Mouse (Mus musculus) urinary bladder, postnatal 10 days (tissue): ENCODE measurements around the gene Hnrnpa3.
"Not testable (repeated sequence)": the region's sequence is repeated elsewhere in the genome, so short reads cannot be mapped to it uniquely, and the experiment has no call there.

Experiments
- DNase-seq: peaks from one replicate; pipeline ENCODE4 v3.0.0; 2022; ENCODE audit warnings: low spot score

Gene Hnrnpa3

DNA sequence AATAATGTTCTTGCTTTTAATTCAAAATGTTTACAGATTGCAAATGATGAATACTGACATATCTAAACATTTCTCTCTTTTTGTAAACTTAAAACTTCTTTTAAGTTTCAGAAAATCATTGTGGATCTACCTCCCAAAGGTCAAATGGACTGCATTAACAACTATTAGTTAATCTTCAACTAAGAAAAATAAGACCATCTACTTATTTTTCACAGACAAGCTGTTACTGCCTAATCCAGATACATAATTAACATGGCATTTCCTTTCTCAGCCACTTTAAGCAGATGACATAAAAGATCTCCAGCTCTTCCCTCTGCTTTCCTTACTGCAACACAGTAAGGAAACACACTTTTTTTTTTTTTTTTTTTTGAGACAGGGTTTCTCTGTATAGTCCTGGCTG is 21.7 kb upstream of the Hnrnpa3 start:
- no peak for DNase-seq

DNA sequence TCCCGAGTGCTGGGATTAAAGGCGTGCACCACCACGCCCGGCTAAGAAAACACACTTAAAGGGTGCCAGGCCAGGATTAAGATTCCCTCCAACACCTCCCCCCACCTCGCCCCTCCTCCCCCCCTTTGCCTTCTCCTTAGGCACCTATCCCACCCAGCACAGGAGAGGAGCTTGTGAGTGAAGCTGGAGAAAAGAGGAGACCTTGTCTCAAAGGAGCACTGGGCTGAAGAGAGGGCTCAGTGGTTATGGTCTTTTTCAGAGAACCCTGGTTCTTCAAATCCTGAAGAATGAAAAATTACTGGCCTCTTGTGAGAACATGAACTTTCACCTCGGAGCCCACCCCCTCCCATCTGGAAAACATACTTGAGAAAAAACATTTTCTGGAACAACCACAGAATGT is 21.2 kb upstream of the Hnrnpa3 start:
- DNase-seq, result not testable (repeated sequence)

DNA sequence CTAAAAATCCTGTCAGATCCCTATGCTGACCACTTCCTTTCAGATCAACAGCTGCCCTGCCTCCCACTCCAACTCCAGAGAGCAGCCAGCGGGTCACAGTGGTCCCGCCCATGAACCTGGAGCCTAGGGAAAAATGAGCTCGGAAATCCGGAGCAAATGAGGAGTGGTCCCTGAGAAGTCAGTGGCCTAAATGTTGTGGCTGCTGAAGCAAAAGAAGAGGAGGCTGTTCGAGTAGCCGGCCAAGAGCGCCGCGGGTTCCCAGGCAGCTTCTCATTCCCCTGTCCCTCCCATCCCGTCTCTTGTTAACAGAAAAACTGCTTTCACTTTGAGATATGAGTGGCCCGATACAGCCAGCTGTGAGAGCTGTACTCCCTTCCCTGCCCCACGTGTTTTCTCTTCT is 19.5 kb upstream of the Hnrnpa3 start:
- not testable (repeated sequence) for DNase-seq

DNA sequence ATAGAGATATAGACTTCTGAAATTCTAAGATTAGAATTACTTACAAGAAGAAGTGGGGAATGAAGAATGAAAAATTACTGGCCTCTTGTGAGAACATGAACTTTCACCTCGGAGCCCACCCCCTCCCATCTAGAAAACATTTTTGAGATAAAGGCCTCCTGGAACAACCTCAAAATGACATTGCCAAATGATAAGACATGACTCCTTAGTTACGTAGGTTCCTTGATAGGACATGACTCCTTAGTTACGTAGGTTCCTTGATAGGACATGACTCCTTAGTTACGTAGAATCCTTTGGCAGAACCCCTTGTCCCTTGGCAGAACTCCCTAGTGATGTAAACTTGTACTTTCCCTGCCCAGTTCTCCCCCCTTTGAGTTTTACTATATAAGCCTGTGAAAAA is 16.7 kb upstream of the Hnrnpa3 start:
- DNase-seq, result not testable (repeated sequence)

DNA sequence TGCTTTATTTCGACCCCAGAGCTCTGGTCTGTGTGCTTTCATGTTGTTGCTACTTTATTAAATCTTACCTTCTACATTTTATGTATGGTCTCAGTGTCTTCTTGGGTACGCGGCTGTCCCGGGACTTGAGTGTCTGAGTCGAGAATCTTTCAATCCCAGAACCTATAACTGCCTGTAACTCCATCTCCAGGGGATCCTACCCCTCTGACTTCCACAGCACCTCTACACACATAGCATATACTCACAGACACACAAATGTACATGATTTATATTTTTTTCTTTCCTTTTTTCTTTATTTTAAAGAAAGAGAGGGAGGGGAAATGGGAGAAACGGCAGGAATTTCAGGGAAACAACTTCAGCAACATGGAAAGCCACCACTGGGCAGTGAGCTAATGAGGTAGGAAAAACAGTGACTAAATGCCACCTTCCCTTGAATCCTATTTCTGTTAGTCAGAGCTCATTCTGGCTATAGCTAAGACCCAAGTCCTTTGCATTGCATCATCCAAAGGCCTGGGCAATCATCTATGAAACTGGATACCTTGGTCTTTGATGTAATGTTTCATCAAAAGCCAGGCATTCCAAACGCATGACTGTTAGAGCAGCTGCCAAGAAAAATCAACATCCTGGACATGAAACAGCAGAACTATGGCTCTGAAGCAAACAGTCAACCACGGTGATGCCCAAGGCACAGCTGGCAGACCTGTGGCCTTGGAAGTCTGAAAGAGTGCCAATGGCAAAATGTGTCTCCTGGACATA is 16.1 kb upstream of the Hnrnpa3 start:
- DNase-seq, result no peak

DNA sequence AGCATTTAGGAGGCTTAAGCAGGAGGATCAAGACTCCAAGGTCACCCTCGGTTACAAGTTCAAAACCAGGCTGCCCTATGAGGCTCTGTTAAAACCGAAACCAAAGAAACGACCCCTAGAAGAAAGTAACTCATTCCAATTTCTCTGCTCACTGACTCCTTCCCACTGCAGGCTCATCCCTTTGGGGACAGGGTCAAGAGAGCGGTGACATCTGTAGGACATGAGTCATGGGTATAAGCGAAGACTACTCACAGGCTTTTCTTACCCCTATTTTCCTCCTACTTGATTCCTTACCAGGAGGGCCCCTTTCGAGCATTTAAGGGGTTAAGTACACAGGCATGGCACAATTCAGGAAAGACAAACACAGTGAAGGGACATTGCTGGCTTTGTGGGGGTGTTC is 15.1 kb upstream of the Hnrnpa3 start:
- no peak for DNase-seq

DNA sequence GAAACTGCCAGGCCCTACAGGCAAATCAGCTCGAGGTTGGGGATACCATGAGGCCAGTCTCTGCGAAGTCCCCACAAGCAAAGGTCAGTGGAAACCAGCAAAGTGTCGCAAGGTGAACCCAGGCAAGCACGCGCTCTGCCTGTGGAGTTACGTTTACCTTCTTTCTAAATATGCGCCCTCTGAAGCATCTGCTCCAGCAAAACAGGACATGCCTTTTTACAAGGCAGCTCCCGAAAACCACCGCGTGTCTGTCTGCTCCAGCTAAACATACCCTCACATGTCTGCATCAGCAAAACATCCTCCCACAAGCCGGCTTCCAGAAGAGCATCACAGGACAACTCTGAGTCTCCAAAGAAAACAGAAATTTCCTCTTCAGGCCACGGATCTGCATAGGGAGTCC is 13.8 kb upstream of the Hnrnpa3 start:
- DNase-seq, result no peak

DNA sequence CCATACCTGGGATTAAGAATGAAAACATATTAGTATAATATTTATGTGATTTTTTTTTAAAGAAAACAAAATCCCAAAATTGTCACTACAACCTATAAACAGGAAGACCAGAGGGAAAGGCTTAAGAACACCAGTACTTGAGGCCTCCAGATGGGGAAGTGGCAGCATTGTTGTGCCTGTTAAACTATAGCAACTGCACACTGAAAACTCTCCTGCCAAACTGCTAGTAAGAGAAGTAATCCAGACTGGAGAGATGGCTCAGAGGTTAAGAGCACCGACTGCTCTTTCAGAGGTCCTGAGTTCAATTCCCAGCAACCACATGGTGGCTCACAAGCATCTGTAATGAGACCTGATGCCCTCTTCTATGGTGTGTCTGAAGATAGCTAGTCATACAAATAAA is 8.6 kb upstream of the Hnrnpa3 start:
- no peak for DNase-seq

DNA sequence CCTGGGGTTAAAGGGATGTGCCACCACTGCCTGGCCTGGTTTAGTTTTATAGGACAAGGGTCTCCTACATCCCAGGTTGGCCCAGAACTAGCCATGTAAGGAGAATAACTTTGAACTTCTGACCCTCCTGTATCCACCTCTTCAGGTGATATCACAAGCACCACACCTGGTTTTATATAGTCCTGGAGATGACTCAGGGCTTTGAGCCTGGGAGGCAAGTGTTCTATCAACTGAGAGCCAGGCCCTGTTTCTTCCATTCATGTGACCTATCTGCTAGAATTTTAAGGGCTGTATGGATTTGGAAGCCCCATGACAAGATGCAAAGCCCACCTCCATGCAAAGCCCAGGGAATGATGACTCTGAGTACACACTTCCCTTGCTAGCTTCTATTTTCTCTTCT is 5.9 kb upstream of the Hnrnpa3 start:
- DNase-seq, result no peak

DNA sequence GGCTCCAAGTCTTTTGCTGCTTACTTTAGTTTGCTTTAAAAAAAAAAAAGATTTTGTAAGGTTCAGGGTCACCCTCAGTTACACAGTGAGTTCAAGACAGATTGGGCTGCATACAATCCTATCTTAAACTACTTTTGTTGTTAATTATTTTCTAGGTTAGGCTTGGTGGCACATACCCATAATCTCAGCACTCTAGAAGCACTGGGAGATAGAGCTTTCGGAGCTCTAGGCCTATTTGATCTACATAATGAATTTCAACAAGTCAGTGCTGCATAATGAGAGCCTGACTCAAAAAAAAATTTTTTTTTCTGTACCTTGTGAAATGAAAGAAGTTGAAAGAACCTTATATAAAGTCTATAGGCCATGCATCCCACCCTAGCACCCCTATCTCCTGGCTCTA is 4.4 kb upstream of the Hnrnpa3 start:
- no peak for DNase-seq

DNA sequence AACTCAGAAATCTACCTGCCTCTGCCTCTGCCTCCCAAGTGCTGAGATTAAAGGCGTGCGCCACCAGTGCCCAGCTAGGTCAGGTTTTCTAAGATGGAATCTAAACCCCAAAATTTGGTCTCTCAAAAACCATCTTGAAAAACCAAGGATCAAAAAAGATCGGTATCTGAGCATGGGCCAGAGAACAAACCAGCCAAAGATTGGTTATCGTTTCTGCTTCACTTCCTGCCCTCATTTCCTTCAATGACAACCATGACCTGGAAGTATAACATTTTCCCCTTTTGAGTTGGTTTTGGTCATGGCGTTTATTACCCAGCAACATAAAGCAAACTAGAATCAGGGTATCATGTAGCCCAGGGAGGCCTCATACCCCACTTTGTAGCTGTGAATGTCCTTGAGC is 2.1 kb upstream of the Hnrnpa3 start:
- DNase-seq, result no peak

DNA sequence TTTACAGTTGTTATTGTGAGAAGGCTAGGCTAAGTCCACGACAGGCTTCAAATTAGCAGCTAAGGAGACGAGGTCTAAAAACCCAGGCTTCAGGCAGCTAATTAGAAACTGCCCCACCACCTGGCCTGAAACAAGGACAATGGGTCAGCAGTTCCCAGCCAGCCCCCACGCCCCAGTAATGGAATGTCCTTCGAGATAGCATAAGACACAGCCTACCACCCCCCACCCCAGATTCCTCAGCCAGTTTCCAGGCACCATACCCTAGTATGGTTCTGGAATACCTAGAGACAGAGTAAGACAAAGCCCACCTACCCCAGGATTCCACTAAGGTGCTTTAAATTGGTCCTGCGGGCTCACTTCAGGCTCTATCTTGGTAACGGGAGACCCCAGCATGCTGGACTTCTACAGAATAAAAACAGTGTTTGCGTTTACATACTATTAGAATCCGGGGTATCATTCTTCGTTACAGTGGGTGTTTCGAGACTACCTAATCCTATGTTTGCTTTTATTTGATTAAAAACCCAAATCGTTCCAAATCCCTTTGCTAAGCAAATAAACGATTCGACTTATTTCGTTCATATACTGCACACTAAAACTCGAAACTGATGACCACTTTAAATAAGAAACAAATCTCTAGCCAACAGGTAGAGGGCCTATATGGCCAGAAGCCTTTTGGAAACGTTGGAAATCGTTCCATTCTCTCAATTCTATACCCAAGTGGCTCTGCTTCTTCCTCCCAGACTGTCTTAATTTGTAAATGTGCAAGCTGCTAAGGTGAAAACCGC is 962 bp upstream of the Hnrnpa3 start:
- no peak for DNase-seq

DNA sequence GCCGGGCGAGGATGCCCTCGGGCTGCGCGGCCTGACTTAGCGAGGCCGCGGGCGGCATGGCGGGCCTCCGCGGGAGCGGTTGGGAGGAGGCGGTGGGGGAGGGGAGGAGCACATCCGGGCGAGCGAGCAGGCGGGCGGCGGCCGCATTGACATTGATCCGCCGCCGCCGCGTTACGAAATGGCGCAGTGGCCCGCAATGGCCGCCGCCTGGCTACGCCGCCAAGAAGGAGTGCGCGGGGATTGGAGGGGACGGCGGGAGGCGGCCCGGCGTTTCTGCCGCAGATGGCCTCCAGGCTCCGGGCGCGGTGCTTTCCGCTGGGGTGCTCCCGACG is 534 bp downstream of the Hnrnpa3 start:
- DNase-seq, result peak; percentile 92

DNA sequence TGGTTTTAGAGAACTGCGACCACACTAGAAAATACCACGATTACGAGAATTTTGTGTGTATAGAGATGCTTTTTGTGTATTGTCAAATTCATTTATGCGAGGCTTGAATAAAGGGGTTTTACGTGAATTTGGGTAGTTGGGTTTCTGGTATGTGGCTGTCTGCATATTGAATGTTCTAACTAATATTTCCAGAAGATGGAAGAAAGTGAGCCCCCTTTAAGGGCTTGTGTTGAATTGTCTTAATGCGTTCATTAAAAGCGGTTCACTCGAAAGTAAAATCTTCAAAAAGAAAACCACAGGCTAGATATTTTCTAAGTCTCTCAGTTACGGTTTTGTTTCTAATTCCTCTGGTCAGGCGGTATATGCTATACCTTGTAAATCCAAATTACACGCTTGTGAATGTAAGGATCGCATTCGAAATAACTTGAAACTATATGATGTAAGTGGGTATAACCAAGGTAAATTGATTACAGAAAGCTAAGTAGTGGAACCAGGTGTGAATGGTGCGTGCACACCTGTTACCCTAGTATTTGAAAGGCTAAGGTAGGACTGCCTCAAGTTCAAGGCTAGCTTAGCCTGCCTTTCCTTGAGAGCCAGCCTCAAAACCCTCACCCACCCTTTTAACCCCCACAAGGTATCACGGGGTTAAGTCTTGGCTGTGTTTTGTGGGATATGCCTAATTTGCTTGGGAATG is 1.3 kb downstream of the Hnrnpa3 start:
- DNase-seq, result no peak

DNA sequence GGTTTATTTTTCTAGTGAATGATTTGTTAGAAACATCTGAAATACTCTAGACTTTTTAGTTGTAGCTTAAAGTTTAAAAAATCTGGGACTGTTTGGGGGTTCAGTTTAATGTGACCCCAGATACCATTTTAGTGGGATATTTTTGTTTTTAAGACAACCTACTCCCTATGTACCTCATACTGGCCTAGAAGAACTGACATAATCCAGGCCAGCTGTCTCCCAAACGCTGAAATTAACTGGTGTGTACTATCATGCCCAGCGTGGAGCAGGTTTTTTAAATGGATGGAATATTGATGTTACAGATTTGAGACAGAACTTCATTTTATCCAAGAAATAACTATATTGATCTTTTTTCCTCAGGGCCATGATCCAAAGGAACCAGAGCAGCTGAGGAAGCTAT is 2.0 kb downstream of the Hnrnpa3 start:
- DNase-seq, result no peak

DNA sequence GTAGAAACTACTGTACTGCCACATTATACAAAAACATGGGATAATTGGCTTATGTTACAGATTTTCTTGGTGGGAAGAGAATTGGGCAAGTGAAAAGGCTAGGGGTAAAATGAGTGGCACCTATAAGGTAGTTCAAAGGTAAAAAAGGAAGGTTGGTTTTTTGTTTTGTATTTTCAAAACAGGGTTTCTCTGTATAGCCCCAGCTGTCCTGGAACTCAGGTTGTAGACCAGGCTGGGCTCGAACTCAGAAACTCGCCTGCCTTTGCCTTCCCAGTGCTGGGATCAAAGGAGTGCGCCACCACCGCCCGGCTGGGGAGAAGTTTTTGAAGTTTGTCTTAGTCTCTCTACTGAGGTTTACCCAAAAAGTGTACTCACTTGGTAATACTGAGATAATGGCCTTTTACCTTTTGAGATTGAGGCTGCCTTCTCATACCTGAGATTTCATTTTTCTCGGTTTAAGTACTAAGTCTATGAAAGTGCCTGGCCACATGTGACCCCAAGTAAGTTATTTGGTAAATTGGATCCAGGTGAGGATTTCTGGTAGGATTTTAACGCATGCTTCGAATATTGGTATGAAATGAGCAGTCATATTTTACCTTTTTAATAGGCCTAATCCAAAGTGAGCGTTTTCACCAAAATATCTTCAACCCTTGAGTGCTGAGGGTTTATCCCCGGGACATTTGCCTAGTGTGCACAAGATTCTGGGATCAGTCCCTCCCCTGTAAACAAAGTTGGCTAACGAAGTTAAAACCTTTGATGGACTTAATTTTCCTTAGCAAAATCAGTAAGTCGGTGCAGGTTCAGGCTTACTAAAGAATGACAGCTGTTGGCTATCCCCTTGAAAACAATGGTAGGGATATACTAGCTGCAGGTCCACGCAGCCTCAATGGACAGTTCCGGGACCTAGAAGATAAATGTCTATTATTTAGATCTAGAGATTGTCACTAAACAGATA is 10.7 kb downstream of the Hnrnpa3 start:
- no peak for DNase-seq

DNA sequence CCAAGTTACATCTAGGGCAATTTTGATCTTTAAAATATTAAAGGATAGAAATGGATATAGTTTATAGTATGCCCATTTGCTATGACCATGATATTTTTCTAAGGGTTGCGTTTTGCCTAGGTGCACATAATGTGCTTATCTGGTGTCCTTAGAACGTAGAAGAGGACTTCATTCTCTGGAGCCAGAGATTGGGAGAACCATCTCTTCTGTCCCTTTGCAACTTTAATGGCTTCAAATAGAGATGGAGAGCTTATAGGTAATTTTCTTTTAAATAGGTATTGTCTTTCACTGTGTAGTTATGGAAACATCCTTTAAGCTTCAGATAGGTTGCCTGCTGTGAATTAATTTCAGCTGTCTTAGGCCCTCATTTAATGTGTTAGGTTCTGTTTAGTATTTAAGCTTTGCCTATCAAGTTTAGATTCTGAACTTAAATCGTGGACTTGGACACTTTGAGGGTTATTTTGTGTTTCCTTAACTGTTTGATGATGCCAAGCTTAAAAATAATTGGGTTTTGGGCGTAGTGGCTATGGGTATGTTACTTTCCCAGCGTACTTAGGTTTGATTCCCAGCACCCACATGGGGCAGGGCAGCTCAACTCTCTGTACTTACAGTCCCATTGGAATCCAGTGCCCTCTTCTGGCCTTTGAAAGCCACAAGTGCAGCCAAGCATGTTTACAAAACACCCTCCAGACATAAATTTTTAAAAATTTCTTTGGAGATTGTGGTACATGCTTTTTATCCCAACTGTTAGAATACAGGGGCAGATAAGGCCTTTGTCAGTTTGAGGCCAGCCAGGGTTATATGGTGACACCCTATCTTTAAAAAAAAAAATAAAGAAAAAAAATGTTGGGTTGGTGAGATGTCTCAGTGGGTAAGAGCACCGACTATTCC is 11.6 kb downstream of the Hnrnpa3 start:
- DNase-seq, result no peak

DNA sequence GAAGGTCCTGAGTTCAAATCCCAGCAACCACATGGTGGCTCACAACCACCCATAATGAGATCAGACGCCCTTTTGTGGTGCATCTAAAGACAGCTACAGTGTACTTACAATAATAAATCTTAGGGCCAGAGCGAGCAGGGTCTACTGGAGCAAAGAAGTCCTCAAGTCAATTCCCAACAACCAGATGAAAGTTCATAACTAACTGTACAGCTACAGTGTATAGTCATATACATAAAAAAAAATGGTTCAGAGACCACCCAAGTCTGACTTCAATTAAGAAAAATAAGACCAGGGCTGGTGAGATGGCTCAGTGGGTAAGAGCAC is 12.2 kb downstream of the Hnrnpa3 start:
- DNase-seq, result no peak

DNA sequence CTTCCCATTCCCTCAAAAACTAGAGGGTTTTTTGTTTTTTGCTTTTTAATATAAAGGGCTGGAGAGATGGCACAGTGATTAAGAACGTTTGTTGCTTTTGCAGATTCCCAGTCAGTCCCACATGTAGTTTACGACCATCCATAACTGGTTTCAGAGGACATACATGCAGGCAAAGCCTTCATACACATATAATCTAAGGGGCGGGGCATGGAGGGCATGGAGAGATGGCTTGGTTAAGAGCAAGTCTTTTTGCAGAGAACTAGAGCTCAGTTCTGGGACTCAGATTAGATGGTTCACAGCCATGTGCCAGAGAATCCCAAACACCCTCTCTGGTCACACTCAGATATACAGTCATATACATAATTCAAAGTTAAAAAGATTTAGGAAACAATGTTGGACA is 13.5 kb downstream of the Hnrnpa3 start:
- DNase-seq, result no peak

DNA sequence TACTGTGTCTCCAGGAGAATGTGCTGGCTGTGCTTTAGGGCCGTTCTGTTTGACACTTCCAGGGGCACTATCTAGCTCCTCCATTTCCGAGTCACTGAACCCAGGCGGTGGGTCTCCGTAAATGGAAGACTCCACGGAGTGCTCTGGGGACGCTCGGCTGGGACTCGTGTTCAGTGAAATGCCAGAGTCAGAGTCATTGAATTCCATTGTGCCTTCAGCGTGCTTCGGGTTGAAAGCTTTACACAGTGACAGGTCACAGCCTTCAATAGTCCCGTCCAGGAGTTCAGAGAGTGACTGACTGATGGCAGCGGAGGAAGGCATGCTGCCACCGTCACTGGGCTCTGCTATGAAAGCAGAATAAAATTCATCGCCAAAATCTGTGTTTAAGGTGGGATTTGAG is 17.5 kb downstream of the Hnrnpa3 start:
- DNase-seq, result no peak

DNA sequence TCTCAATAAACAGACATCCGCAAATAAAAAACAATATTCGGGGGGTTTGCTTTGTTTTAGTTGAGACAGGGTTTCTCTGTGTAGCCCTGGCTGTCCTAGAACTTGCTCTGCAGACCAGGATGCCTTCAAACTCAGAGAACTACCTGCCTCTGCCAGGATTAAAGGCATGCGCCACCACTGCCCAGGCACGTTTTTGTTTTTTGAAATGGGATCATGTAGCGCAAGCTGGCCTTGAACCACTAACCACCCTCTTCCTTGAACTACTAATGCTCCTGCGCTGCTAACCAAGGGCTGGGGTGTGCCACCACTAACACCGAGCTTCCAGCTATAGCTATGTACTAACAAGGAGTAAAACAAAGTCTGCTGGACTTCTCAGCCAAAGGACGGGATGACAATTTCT is 20.9 kb downstream of the Hnrnpa3 start:
- no peak for DNase-seq
